Mouse (Mus musculus): Measurements from ENCODE around the gene Dhx9. TPM values are rescaled to one million over a fixed set of nuclear protein-coding genes. Genes with fewer than 3 reads are reported as not detected.
"Not testable (repeated sequence)": the region's sequence is repeated elsewhere in the genome, so short reads cannot be mapped to it uniquely, and the experiment has no call there.

Gene Dhx9
- polyA plus RNA-seq, 1 experiment from 2014 or later = 30.9 TPM

DNA sequence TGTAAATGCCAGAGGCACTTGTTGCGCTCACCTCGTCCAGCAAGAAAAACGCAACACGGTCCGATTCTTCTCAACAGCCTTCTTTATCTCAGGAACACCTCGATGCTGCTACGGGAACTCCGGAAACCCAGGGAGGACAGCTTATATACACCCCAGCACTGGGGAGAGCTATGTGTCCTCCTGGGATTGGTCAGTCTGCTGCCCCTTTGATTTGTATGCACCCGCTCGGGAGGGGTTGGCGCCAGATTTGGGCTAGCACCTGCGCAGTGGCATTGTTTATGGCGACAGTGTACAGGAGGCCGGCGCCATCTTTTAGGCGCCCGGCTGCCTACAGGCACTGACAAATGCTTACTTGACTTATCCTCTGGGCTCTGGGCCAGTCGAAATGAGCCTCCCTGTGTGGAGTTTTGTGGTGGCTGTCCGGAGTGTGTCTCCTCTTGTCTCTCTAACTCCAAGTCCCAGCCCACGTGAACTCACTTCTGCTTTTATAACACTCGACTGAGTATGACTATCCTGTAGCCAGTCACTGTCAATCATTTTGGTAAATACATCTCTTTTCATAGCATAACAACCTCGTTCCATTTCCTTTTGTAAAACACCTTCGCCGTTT is 73.2 kb downstream of the Dhx9 start:
- not testable (repeated sequence) for ATAC-seq (ENCODE audit: insufficient read depth, low FRiP score, low read depth); H3K9ac ChIP-seq; H3K4me3 ChIP-seq (replicated peaks); H3K27me3 ChIP-seq (replicated peaks); H3K4me2 ChIP-seq; H3K4me1 ChIP-seq; H3K27ac ChIP-seq; H3K36me3 ChIP-seq; H3K9me3 ChIP-seq
- 82% methylated on average over 24 of the region's 24 CpGs for WGBS

DNA sequence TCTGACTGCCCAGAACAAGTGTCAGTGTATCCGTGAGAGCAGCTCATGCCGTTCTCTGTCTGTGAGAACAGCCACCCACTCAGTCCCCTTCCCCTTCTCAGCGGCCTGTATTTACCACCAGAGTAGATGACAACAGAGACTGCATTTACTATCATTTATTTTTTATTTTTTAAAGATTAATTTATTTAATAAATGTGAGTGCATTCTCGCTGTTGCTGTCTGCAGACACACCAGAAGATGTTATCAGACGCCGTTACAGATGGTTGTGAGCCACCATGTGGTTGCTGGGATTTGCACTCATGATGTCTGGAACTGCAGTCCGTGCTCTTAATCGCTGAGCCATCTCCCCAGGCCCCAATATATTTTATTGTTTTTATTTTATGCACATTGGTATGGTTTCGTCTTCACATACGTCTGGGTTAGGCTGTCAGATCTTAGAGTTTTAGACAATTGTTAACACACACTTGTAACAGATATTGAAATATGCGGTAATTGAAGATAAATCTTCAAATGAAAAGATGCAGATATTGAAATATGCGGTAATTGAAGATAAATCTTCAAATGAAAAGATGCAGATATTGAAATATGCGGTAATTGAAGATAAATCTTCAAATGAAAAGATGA is 74.0 kb downstream of the Dhx9 start:
- H3K9ac ChIP-seq; H3K27me3 ChIP-seq (replicated peaks); ATAC-seq (ENCODE audit: insufficient read depth, low FRiP score, low read depth); H3K27ac ChIP-seq; H3K4me3 ChIP-seq (replicated peaks); H3K4me2 ChIP-seq; H3K36me3 ChIP-seq; H3K9me3 ChIP-seq; H3K4me1 ChIP-seq: not testable (repeated sequence)
- WGBS = 82% methylated on average over 13 of the region's 13 CpGs

DNA sequence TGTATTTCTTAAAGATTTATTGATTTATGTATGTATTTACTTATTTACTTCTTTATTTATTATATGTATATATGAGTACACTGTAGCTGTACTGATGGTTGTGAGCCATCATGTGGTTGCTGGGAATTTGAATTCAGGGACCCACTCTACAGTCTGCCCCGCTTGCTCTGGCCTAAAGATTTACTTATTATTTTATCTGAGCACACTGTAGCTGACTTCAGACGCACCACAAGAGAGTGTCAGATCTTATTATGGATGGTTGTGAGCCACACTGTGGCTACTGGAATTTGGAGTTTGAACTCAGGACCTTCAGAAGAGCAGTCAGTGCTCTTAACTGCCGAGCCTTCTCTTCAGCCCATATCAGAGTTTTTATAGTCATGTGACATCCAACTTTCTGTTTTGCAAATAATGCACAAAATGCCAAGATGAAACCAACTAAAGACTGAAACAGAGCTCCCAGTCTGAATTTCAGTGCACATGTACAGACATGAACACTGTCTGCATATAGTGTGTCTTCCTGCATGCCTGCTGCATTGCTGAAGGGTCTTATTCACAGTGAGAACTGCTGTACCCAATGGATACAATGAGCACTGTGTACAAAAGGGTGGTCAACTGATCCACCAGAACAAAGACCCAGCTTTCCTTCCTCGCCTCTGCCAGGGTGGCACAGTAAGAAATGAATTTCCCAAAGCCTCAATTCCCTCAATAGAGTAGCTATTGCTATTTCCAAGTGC is 74.6 kb downstream of the Dhx9 start:
- ATAC-seq (ENCODE audit: insufficient read depth, low FRiP score, low read depth); H3K4me1 ChIP-seq; H3K27ac ChIP-seq; H3K4me2 ChIP-seq; H3K9ac ChIP-seq; H3K36me3 ChIP-seq; H3K4me3 ChIP-seq (replicated peaks); H3K9me3 ChIP-seq; H3K27me3 ChIP-seq (replicated peaks): not testable (repeated sequence)
- 70% methylated on average over 3 of the region's 4 CpGs for WGBS

DNA sequence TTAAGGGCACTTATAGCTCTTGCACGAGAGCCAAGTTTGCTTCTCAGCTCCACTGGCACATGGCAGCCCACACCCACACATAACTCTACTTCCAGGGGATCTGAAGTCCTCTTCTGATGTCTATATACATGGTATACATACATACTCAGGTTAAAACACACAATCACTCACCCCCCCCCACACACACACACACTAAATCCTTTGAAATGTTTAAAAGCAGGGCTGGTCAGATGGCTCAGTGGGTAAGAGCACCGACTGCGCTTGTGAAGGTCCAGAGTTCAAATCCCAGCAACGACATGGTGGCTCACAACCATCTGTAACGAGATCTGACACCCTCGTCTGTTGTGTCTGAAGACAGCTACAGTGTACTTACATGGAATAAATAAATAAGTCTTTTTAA is 75.7 kb downstream of the Dhx9 start:
- no peaks in the 10 kb centered on the region for H3K9me3 ChIP-seq
- no peaks in the 10 kb centered on the region for H3K27me3 ChIP-seq (replicated peaks)
- H3K9ac ChIP-seq = no peak overlapping the region
- no peak overlapping the region for H3K4me2 ChIP-seq
- H3K27ac ChIP-seq = no peak overlapping the region
- no peak overlapping the region for H3K4me3 ChIP-seq (replicated peaks)
- no peaks in the 10 kb centered on the region for H3K4me1 ChIP-seq
- H3K36me3 ChIP-seq = no peaks in the 10 kb centered on the region
- 82% methylated on average over 6 of the region's 6 CpGs for WGBS
- no peak for ATAC-seq (ENCODE audit: insufficient read depth, low FRiP score, low read depth)

DNA sequence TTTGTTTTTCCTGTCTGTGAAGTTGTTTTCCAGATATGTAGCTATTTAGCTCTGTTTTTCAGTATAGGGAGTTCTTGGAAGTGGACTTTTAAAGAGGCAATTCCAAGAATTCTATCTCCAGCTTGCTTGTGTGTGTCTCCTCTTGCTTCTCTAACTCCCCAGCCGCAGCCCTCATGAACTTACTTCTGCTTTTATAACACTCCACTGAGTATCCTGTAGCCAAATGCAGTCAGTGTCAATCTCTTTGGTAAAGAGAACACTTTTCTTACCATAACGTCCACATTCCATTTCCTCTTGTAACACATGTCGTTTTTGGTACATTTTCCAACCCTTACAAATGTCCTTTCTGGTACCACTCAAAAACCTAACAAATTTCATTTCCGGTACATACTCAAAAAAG is 76.5 kb downstream of the Dhx9 start:
- H3K9me3 ChIP-seq; H3K27ac ChIP-seq; H3K27me3 ChIP-seq (replicated peaks); H3K4me3 ChIP-seq (replicated peaks); H3K9ac ChIP-seq; H3K4me1 ChIP-seq; H3K36me3 ChIP-seq; H3K4me2 ChIP-seq; ATAC-seq (ENCODE audit: insufficient read depth, low FRiP score, low read depth): not testable (repeated sequence)
- WGBS = 61% methylated on average over 2 of the region's 4 CpGs

DNA sequence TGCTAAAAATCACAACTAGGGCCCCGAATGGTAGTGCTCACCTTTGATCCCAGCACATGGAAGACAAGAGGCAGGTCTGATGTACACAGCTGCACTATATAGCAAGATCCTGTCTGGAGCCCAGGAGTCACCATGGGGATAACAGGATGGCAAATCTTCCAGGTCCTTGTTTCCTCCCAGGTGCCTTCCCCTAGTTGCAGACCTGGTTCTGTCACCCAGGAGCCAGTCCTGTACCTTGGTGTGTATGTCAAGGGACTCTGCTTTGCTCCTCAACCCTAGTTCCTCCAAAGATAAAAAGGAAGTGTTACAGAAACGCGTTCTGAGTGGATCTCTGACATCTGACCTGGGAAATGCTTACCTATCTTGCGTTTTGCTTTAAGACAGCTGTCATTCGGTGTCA is 79.2 kb downstream of the Dhx9 start:
- H3K36me3 ChIP-seq; H3K9me3 ChIP-seq; H3K9ac ChIP-seq; H3K27ac ChIP-seq; ATAC-seq (ENCODE audit: insufficient read depth, low FRiP score, low read depth); H3K4me2 ChIP-seq; H3K27me3 ChIP-seq (replicated peaks); H3K4me3 ChIP-seq (replicated peaks); H3K4me1 ChIP-seq: not testable (repeated sequence)
- 79% methylated on average over 5 of the region's 5 CpGs for WGBS

DNA sequence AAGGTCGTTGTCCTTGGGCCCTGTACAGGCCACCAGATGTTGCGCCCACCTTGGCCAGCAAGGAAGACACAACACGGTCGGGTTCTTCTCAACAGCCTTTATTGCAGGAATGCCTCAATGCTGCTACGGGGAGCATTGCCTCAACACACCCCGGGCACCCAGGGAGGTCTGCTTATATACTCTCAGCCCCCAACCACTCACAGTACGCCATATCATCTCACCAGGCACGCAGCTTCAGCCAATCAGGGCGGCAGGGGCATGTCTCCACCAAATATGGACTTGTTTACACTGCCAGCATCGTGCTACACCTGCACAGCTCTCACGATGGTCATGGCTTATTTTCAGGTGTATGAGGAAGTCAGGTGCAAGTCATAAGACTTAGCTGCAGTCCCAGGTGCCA is 79.8 kb downstream of the Dhx9 start:
- ATAC-seq (ENCODE audit: insufficient read depth, low FRiP score, low read depth); H3K36me3 ChIP-seq; H3K4me1 ChIP-seq; H3K9me3 ChIP-seq; H3K27me3 ChIP-seq (replicated peaks); H3K4me2 ChIP-seq; H3K9ac ChIP-seq; H3K27ac ChIP-seq; H3K4me3 ChIP-seq (replicated peaks): not testable (repeated sequence)
- 81% methylated on average over 11 of the region's 11 CpGs for WGBS

Other genes starting within 250 kb of the Dhx9 start
- gene Lamc1, start 154.9 kb downstream of the Dhx9 start, polyA plus RNA-seq (2015; fragmentation: Nextera tagmentation; extraction: Ambion mirVana) = 62.9 and 64.0 TPM in 2 replicates
- 0.28 and 0.34 TPM in 2 replicates for gene Shcbp1l, start 62.5 kb downstream of the Dhx9 start, polyA plus RNA-seq (2015; fragmentation: Nextera tagmentation; extraction: Ambion mirVana)
- gene Npl, start 62.4 kb upstream of the Dhx9 start, polyA plus RNA-seq (2015; fragmentation: Nextera tagmentation; extraction: Ambion mirVana) = 16.6 and 17.6 TPM in 2 replicates
- 0.34 and 0.41 TPM in 2 replicates for gene Rgs8, start 165.4 kb upstream of the Dhx9 start, polyA plus RNA-seq (2015; fragmentation: Nextera tagmentation; extraction: Ambion mirVana)

Data from stomach, embryonic 15.5 days (tissue).